Mouse (Mus musculus): ENCODE results near the gene Gna15. TPM values are rescaled to one million over a fixed set of nuclear protein-coding genes. Genes with fewer than 3 reads are reported as not detected.
A peak's percentile ranks its signal among the peaks of the same experiment; 100 is the strongest.

The Gna15 gene
- polyA plus RNA-seq, 1 experiment from 2014 or later: 0.77 TPM

- WGBS: 67% methylated on average over 12 of the region's 13 CpGs
- H3K27me3 ChIP-seq (ENCODE audit: control insufficient read depth, insufficient read depth, low read length): no peaks in the 10 kb centered on the region
Observed at GRCm38 (mm10) chr10:81525017-81525694, 1.1 kb upstream of the Gna15 start.

GRCm38 (mm10) chr10:81523570-81523969 lies 455 bp downstream of the Gna15 start:
- no peak overlapping the region for H3K27ac ChIP-seq (replicated peaks; ENCODE audit: low read depth, low read length)
- H3K27me3 ChIP-seq (ENCODE audit: control insufficient read depth, insufficient read depth, low read length): no peaks in the 10 kb centered on the region
- WGBS: 17% methylated on average over 19 of the region's 19 CpGs
- H3K36me3 ChIP-seq (replicated peaks; ENCODE audit: control insufficient read depth, insufficient read depth, low read depth, low read length): no peaks in the 10 kb centered on the region
- H3K4me3 ChIP-seq (ENCODE audit: low read depth, low read length): no peak overlapping the region
- H3K9ac ChIP-seq (replicated peaks; ENCODE audit: low read length): peak overlapping the region; percentile 43
- H3K4me1 ChIP-seq (ENCODE audit: control insufficient read depth, insufficient read depth, low read length): no peaks in the 10 kb centered on the region
- H3K4me2 ChIP-seq (ENCODE audit: low read depth, low read length): no peak overlapping the region; the same call in 1 of the 2 replicates
- DNase-seq (ENCODE audit: low spot score) (no peak), ATAC-seq (replicated peaks; ENCODE audit: insufficient number of reproducible peaks, low FRiP score, low TSS enrichment, low read depth) (no peak)
- no peaks in the 10 kb centered on the region for H3K9me3 ChIP-seq (replicated peaks; ENCODE audit: control insufficient read depth, low read length)

More at GRCm38 (mm10) chr10:81525017-81525694, 1.1 kb upstream of the Gna15 start:
- Histone ChIP-seq H3K27ac (replicated peaks; ENCODE audit: low read depth, low read length) (no peak overlapping the region), H3K4me1 (ENCODE audit: control insufficient read depth, insufficient read depth, low read length) (no peaks in the 10 kb centered on the region), H3K36me3 (replicated peaks; ENCODE audit: control insufficient read depth, insufficient read depth, low read depth, low read length) (no peaks in the 10 kb centered on the region; the same call in 1 of the 2 replicates), H3K4me2 (ENCODE audit: low read depth, low read length) (no peak overlapping the region), H3K9ac (replicated peaks; ENCODE audit: low read length) (no peak overlapping the region), H3K9me3 (replicated peaks; ENCODE audit: control insufficient read depth, low read length) (no peaks in the 10 kb centered on the region), H3K4me3 (ENCODE audit: low read depth, low read length) (no peak overlapping the region)
- no peak for ATAC-seq (replicated peaks; ENCODE audit: insufficient number of reproducible peaks, low FRiP score, low TSS enrichment, low read depth)
- DNase-seq (ENCODE audit: low spot score): no peak

GRCm38 (mm10) chr10:81523142-81523541 lies 883 bp downstream of the Gna15 start:
- Histone ChIP-seq H3K4me1 (ENCODE audit: control insufficient read depth, insufficient read depth, low read length) (no peaks in the 10 kb centered on the region), H3K9ac (replicated peaks; ENCODE audit: low read length) (no peak overlapping the region), H3K9me3 (replicated peaks; ENCODE audit: control insufficient read depth, low read length) (no peaks in the 10 kb centered on the region), H3K4me2 (ENCODE audit: low read depth, low read length) (no peak overlapping the region), H3K27ac (replicated peaks; ENCODE audit: low read depth, low read length) (no peak overlapping the region), H3K27me3 (ENCODE audit: control insufficient read depth, insufficient read depth, low read length) (no peaks in the 10 kb centered on the region), H3K36me3 (replicated peaks; ENCODE audit: control insufficient read depth, insufficient read depth, low read depth, low read length) (no peaks in the 10 kb centered on the region), H3K4me3 (ENCODE audit: low read depth, low read length) (no peak overlapping the region)
- DNase-seq (ENCODE audit: low spot score) (no peak), ATAC-seq (replicated peaks; ENCODE audit: insufficient number of reproducible peaks, low FRiP score, low TSS enrichment, low read depth) (no peak)
- 76% methylated on average over 6 of the region's 6 CpGs for WGBS

GRCm38 (mm10) chr10:81519978-81520365 lies 4.1 kb downstream of the Gna15 start:
- no peaks in the 10 kb centered on the region for H3K36me3 ChIP-seq (replicated peaks; ENCODE audit: control insufficient read depth, insufficient read depth, low read depth, low read length)
- no peak overlapping the region for H3K4me2 ChIP-seq (ENCODE audit: low read depth, low read length)
- H3K27ac ChIP-seq (replicated peaks; ENCODE audit: low read depth, low read length): no peak overlapping the region
- no peaks in the 10 kb centered on the region for H3K27me3 ChIP-seq (ENCODE audit: control insufficient read depth, insufficient read depth, low read length)
- no peak overlapping the region for H3K4me3 ChIP-seq (ENCODE audit: low read depth, low read length)
- H3K9ac ChIP-seq (replicated peaks; ENCODE audit: low read length): no peak overlapping the region
- H3K9me3 ChIP-seq (replicated peaks; ENCODE audit: control insufficient read depth, low read length): no peaks in the 10 kb centered on the region
- WGBS: 76% methylated on average over 3 of the region's 3 CpGs
- H3K4me1 ChIP-seq (ENCODE audit: control insufficient read depth, insufficient read depth, low read length): no peaks in the 10 kb centered on the region
- DNase-seq (ENCODE audit: low spot score) (no peak), ATAC-seq (replicated peaks; ENCODE audit: insufficient number of reproducible peaks, low FRiP score, low TSS enrichment, low read depth) (no peak)

- Histone ChIP-seq H3K9me3 (replicated peaks; ENCODE audit: control insufficient read depth, low read length) (no peaks in the 10 kb centered on the region), H3K36me3 (replicated peaks; ENCODE audit: control insufficient read depth, insufficient read depth, low read depth, low read length) (no peaks in the 10 kb centered on the region), H3K4me1 (ENCODE audit: control insufficient read depth, insufficient read depth, low read length) (no peaks in the 10 kb centered on the region), H3K27ac (replicated peaks; ENCODE audit: low read depth, low read length) (no peak overlapping the region), H3K27me3 (ENCODE audit: control insufficient read depth, insufficient read depth, low read length) (no peaks in the 10 kb centered on the region), H3K4me3 (ENCODE audit: low read depth, low read length) (no peak overlapping the region), H3K4me2 (ENCODE audit: low read depth, low read length) (no peak overlapping the region), H3K9ac (replicated peaks; ENCODE audit: low read length) (no peak overlapping the region)
- WGBS: 84% methylated on average over 6 of the region's 6 CpGs
- DNase-seq (ENCODE audit: low spot score) (no peak), ATAC-seq (replicated peaks; ENCODE audit: insufficient number of reproducible peaks, low FRiP score, low TSS enrichment, low read depth) (no peak)
Observed at GRCm38 (mm10) chr10:81519227-81519977, 4.6 kb downstream of the Gna15 start.

- H3K27ac ChIP-seq (replicated peaks; ENCODE audit: low read depth, low read length): no peak overlapping the region
- 9% methylated on average over 4 of the region's 4 CpGs for WGBS
- ATAC-seq (replicated peaks; ENCODE audit: insufficient number of reproducible peaks, low FRiP score, low TSS enrichment, low read depth) (0 out of 2 replicates have a peak, but pooled peaks have one; percentile 46), DNase-seq (ENCODE audit: low spot score) (peak; percentile 77)
- H3K36me3 ChIP-seq (replicated peaks; ENCODE audit: control insufficient read depth, insufficient read depth, low read depth, low read length): no peaks in the 10 kb centered on the region
- no peak overlapping the region for H3K4me3 ChIP-seq (ENCODE audit: low read depth, low read length)
- no peaks in the 10 kb centered on the region for H3K27me3 ChIP-seq (ENCODE audit: control insufficient read depth, insufficient read depth, low read length)
- H3K9ac ChIP-seq (replicated peaks; ENCODE audit: low read length): no peak overlapping the region
- no peak overlapping the region for H3K4me2 ChIP-seq (ENCODE audit: low read depth, low read length)
- H3K4me1 ChIP-seq (ENCODE audit: control insufficient read depth, insufficient read depth, low read length): no peaks in the 10 kb centered on the region
- H3K9me3 ChIP-seq (replicated peaks; ENCODE audit: control insufficient read depth, low read length): no peaks in the 10 kb centered on the region; the same call in 1 of the 2 replicates
Observed at GRCm38 (mm10) chr10:81518546-81518945, 5.5 kb downstream of the Gna15 start.

- H3K27ac ChIP-seq (replicated peaks; ENCODE audit: low read depth, low read length): no peak overlapping the region
- ATAC-seq (replicated peaks; ENCODE audit: insufficient number of reproducible peaks, low FRiP score, low TSS enrichment, low read depth): no peak
- no peaks in the 10 kb centered on the region; the same call in 1 of the 2 replicates for H3K9me3 ChIP-seq (replicated peaks; ENCODE audit: control insufficient read depth, low read length)
- DNase-seq (ENCODE audit: low spot score): no peak
- H3K9ac ChIP-seq (replicated peaks; ENCODE audit: low read length): no peak overlapping the region
- no peaks in the 10 kb centered on the region for H3K4me1 ChIP-seq (ENCODE audit: control insufficient read depth, insufficient read depth, low read length)
- no peak overlapping the region for H3K4me3 ChIP-seq (ENCODE audit: low read depth, low read length)
- H3K36me3 ChIP-seq (replicated peaks; ENCODE audit: control insufficient read depth, insufficient read depth, low read depth, low read length): no peaks in the 10 kb centered on the region
- no peak overlapping the region for H3K4me2 ChIP-seq (ENCODE audit: low read depth, low read length)
- WGBS: 80% methylated on average over 8 of the region's 8 CpGs
- H3K27me3 ChIP-seq (ENCODE audit: control insufficient read depth, insufficient read depth, low read length): no peaks in the 10 kb centered on the region
Observed at GRCm38 (mm10) chr10:81517227-81517626, 6.8 kb downstream of the Gna15 start.

GRCm38 (mm10) chr10:81513798-81514197 lies 10.2 kb downstream of the Gna15 start:
- no peak overlapping the region for H3K4me3 ChIP-seq (ENCODE audit: low read depth, low read length)
- no peak overlapping the region for H3K27ac ChIP-seq (replicated peaks; ENCODE audit: low read depth, low read length)
- DNase-seq (ENCODE audit: low spot score): no peak
- no peak for ATAC-seq (replicated peaks; ENCODE audit: insufficient number of reproducible peaks, low FRiP score, low TSS enrichment, low read depth)
- WGBS: 84% methylated on average over 5 of the region's 5 CpGs
- H3K4me1 ChIP-seq (ENCODE audit: control insufficient read depth, insufficient read depth, low read length): no peaks in the 10 kb centered on the region
- H3K9ac ChIP-seq (replicated peaks; ENCODE audit: low read length): no peak overlapping the region
- H3K4me2 ChIP-seq (ENCODE audit: low read depth, low read length): no peak overlapping the region
- no peaks in the 10 kb centered on the region; the same call in 1 of the 2 replicates for H3K9me3 ChIP-seq (replicated peaks; ENCODE audit: control insufficient read depth, low read length)
- H3K27me3 ChIP-seq (ENCODE audit: control insufficient read depth, insufficient read depth, low read length): no peaks in the 10 kb centered on the region
- H3K36me3 ChIP-seq (replicated peaks; ENCODE audit: control insufficient read depth, insufficient read depth, low read depth, low read length): no peaks in the 10 kb centered on the region
